24 mouse cellular contexts compared by ENCODE assay signal in genomic region chr9:95327771-95328170, GRCm38 (mm10).
DNase-seq lines count a peak whose midpoint lies in the region; ATAC-seq and TF ChIP-seq lines count a peak whose summit lies in the region.
"Had no signal": no experiment of that assay in that cellular context is flagged by ENCODE, and none has a peak within 500 bp of the region (broad histone marks: within the 10 kb centered on the region; RNA-seq: fewer than 3 reads in every experiment).

No protein-coding gene starts in this region.

- no peak for DNase-seq in heart, adult 11 months
- DNase-seq in liver, embryonic 11.5 days (ENCODE audit: low spot score): no peak
- DNase-seq in liver, postnatal 0 days: no peak
- DNase-seq in thymus, postnatal 4 days: peak; percentile 18
- no peak for DNase-seq in thymus, postnatal 25 days
- DNase-seq in adrenal gland, postnatal 10 days: no peak
- DNase-seq in layer of hippocampus, adult 11-12 months (ENCODE audit: low spot score): no peak
- DNase-seq: adrenal gland, postnatal 36 days; cerebellum, adult 2 months; cerebellum, postnatal 14 days; gastrocnemius, adult 2 months; gastrocnemius, postnatal 36 days; kidney, postnatal 25 days; left cerebral cortex, postnatal 4 days had no signal

- no peak overlapping the region for H3K9ac ChIP-seq in heart, embryonic 15.5 days
- H3K9ac ChIP-seq in liver, embryonic 11.5 days (ENCODE audit: low read depth, low read length): no peak overlapping the region
- no peak overlapping the region for H3K9ac ChIP-seq in liver, postnatal 0 days (replicated peaks)
- H3K9ac ChIP-seq: heart, embryonic 13.5 days; liver, embryonic 15.5 days; midbrain, embryonic 12.5 days had no signal

- 0 out of 2 replicates have a peak overlapping the region, but pooled peaks have one; percentile 13 for H3K4me2 ChIP-seq in heart, embryonic 15.5 days
- H3K4me2 ChIP-seq in liver, embryonic 11.5 days: no peak overlapping the region
- H3K4me2 ChIP-seq in liver, postnatal 0 days (ENCODE audit: low read depth, low read length): no peak overlapping the region
- H3K4me2 ChIP-seq: liver, embryonic 15.5 days; midbrain, embryonic 12.5 days had no signal

- no peak for ATAC-seq in heart, embryonic 15.5 days (replicated peaks; ENCODE audit: insufficient number of reproducible peaks, insufficient read depth, low FRiP score, low read depth)
- ATAC-seq in liver, embryonic 11.5 days (replicated peaks; ENCODE audit: low FRiP score): 0 out of 2 replicates have a peak, but pooled peaks have one; percentile 20
- no peak for ATAC-seq in liver, postnatal 0 days
- ATAC-seq: forebrain, embryonic 16.5 days; hindbrain, embryonic 16.5 days; intestine, embryonic 16.5 days had no signal

- no peaks in the 10 kb centered on the region for H3K9me3 ChIP-seq in heart, embryonic 15.5 days (replicated peaks)
- H3K9me3 ChIP-seq in liver, embryonic 11.5 days (ENCODE audit: control insufficient read depth, low read length): no peaks in the 10 kb centered on the region
- H3K9me3 ChIP-seq in liver, postnatal 0 days (ENCODE audit: low read length): no peaks in the 10 kb centered on the region
- H3K9me3 ChIP-seq: heart, embryonic 13.5 days; liver, embryonic 15.5 days; midbrain, embryonic 12.5 days had no signal

- H3K27me3 ChIP-seq in heart, embryonic 15.5 days: no peaks in the 10 kb centered on the region
- H3K27me3 ChIP-seq in liver, embryonic 11.5 days (replicated peaks; ENCODE audit: control insufficient read depth, insufficient read depth, low read length): no peaks in the 10 kb centered on the region
- H3K27me3 ChIP-seq in liver, postnatal 0 days (ENCODE audit: insufficient read depth, low read length): no peaks in the 10 kb centered on the region
- H3K27me3 ChIP-seq: heart, embryonic 13.5 days; liver, embryonic 15.5 days had no signal

- WGBS in heart, embryonic 15.5 days: 53% methylated on average over 3 of the region's 3 CpGs
- WGBS in liver, embryonic 11.5 days: 56% methylated on average over 3 of the region's 3 CpGs
- 58% methylated on average over 3 of the region's 3 CpGs for WGBS in liver, postnatal 0 days (ENCODE audit: insufficient replicate concordance)

- peaks cover 7% of the 10 kb centered on the region; the same call in 1 of the 2 replicates for H3K4me1 ChIP-seq in heart, embryonic 15.5 days (replicated peaks)
- no peaks in the 10 kb centered on the region for H3K4me1 ChIP-seq in liver, embryonic 11.5 days (replicated peaks; ENCODE audit: control insufficient read depth, insufficient read depth, low read length)
- no peaks in the 10 kb centered on the region for H3K4me1 ChIP-seq in liver, postnatal 0 days (ENCODE audit: insufficient read depth)
- H3K4me1 ChIP-seq: liver, embryonic 15.5 days had no signal

- no peak overlapping the region for H3K27ac ChIP-seq in heart, embryonic 15.5 days
- no peak overlapping the region for H3K27ac ChIP-seq in liver, embryonic 11.5 days (ENCODE audit: low read depth, low read length)
- no peak overlapping the region for H3K27ac ChIP-seq in liver, postnatal 0 days (ENCODE audit: low read depth)
- H3K27ac ChIP-seq: gastrocnemius, adult 2 months; heart, embryonic 13.5 days; layer of hippocampus, adult 2 months; liver, embryonic 15.5 days; macrophage; midbrain, embryonic 12.5 days had no signal

- H3K4me3 ChIP-seq in heart, embryonic 15.5 days: no peak overlapping the region
- no peak overlapping the region for H3K4me3 ChIP-seq in liver, embryonic 11.5 days (ENCODE audit: low read depth, low read length)
- H3K4me3 ChIP-seq in liver, postnatal 0 days (ENCODE audit: low read depth, low read length): no peak overlapping the region
- H3K4me3 ChIP-seq: erythroblast, embryonic 14.5 days; gastrocnemius, adult 2 months; heart, embryonic 13.5 days; layer of hippocampus, adult 2 months; liver, embryonic 15.5 days; midbrain, embryonic 12.5 days had no signal

- no peak for TF ChIP-seq CTCF in liver, postnatal 0 days (IDR thresholded peaks at IDR 0.05; ENCODE audit: low read depth)

- H3K36me3 ChIP-seq in heart, embryonic 15.5 days: no peaks in the 10 kb centered on the region
- H3K36me3 ChIP-seq in liver, embryonic 11.5 days (ENCODE audit: control insufficient read depth, insufficient read depth, low read length): no peaks in the 10 kb centered on the region
- H3K36me3 ChIP-seq in liver, postnatal 0 days (replicated peaks; ENCODE audit: insufficient read depth, low read length): no peaks in the 10 kb centered on the region
- H3K36me3 ChIP-seq: heart, embryonic 13.5 days; liver, embryonic 15.5 days; midbrain, embryonic 12.5 days had no signal

- no peak for TF ChIP-seq EP300 in liver, postnatal 0 days (IDR thresholded peaks at IDR 0.05; ENCODE audit: low read depth)
